Mouse (Mus musculus): ENCODE results near the gene Zfp57. TPM values are rescaled to one million over a fixed set of nuclear protein-coding genes. Genes with fewer than 3 reads are reported as not detected.

Zfp57 gene
- polyA plus RNA-seq, 1 experiment from 2014 or later, result 101 TPM

- H3K27me3 ChIP-seq (ENCODE audit: control insufficient read depth, insufficient read depth, low read length), result no peaks in the 10 kb centered on the region
- DNase-seq (ENCODE audit: low spot score) (no peak), ATAC-seq (ENCODE audit: insufficient number of reproducible peaks, low FRiP score, low TSS enrichment, low read depth) (no peak)
- 71% methylated on average over 9 of the region's 9 CpGs for WGBS
- H3K4me2 ChIP-seq (ENCODE audit: low read depth, severe bottlenecking), result no peak within 1 kb of the TSS
- H3K36me3 ChIP-seq (ENCODE audit: control insufficient read depth, insufficient read depth, low read length), result no peaks in the 10 kb centered on the region
- H3K27ac ChIP-seq (replicated peaks; ENCODE audit: low read depth, low read length), result no peak within 1 kb of the TSS
- no peak within 1 kb of the TSS for H3K4me3 ChIP-seq (ENCODE audit: low read depth, low read length)
- no peaks in the 10 kb centered on the region for H3K9me3 ChIP-seq (ENCODE audit: control insufficient read depth, low read length)
- no peaks in the 10 kb centered on the region for H3K4me1 ChIP-seq (ENCODE audit: control insufficient read depth, insufficient read depth, low read length)
- no peak within 1 kb of the TSS for H3K9ac ChIP-seq (ENCODE audit: low read length)
These were observed 21.9 kb downstream of the Zfp57 start, which contains the start of gene Mog for GRCm38 (mm10) chr17:37022628-37023576. TSS of gene Mog (minus strand) at chr17:37023398.

GRCm38 (mm10) chr17:37026425-37026824 is 25.5 kb downstream of the Zfp57 start:
- Histone ChIP-seq H3K9me3 (ENCODE audit: control insufficient read depth, low read length) (no peaks in the 10 kb centered on the region), H3K9ac (ENCODE audit: low read length) (no peak overlapping the region), H3K27me3 (ENCODE audit: control insufficient read depth, insufficient read depth, low read length) (no peaks in the 10 kb centered on the region), H3K4me3 (ENCODE audit: low read depth, low read length) (no peak overlapping the region), H3K4me2 (ENCODE audit: low read depth, severe bottlenecking) (no peak overlapping the region), H3K36me3 (ENCODE audit: control insufficient read depth, insufficient read depth, low read length) (no peaks in the 10 kb centered on the region), H3K4me1 (ENCODE audit: control insufficient read depth, insufficient read depth, low read length) (no peaks in the 10 kb centered on the region), H3K27ac (replicated peaks; ENCODE audit: low read depth, low read length) (no peak overlapping the region)
- DNase-seq (ENCODE audit: low spot score) (no peak), ATAC-seq (ENCODE audit: insufficient number of reproducible peaks, low FRiP score, low TSS enrichment, low read depth) (no peak)
- WGBS, result 90% methylated on average over 2 of the region's 2 CpGs

- H3K4me3 ChIP-seq (ENCODE audit: low read depth, low read length), result no peak overlapping the region
- no peaks in the 10 kb centered on the region for H3K36me3 ChIP-seq (ENCODE audit: control insufficient read depth, insufficient read depth, low read length)
- H3K27ac ChIP-seq (replicated peaks; ENCODE audit: low read depth, low read length), result no peak overlapping the region
- no peaks in the 10 kb centered on the region for H3K27me3 ChIP-seq (ENCODE audit: control insufficient read depth, insufficient read depth, low read length)
- DNase-seq (ENCODE audit: low spot score) (no peak), ATAC-seq (ENCODE audit: insufficient number of reproducible peaks, low FRiP score, low TSS enrichment, low read depth) (no peak)
- H3K4me2 ChIP-seq (ENCODE audit: low read depth, severe bottlenecking), result no peak overlapping the region
- WGBS, result 93% methylated on average over 4 of the region's 4 CpGs
- no peaks in the 10 kb centered on the region for H3K9me3 ChIP-seq (ENCODE audit: control insufficient read depth, low read length)
- H3K4me1 ChIP-seq (ENCODE audit: control insufficient read depth, insufficient read depth, low read length), result no peaks in the 10 kb centered on the region
- H3K9ac ChIP-seq (ENCODE audit: low read length), result no peak overlapping the region
These were observed 26.5 kb downstream of the Zfp57 start for GRCm38 (mm10) chr17:37027486-37027885.

- ATAC-seq (ENCODE audit: insufficient number of reproducible peaks, low FRiP score, low TSS enrichment, low read depth) (peak; percentile 51), DNase-seq (ENCODE audit: low spot score) (no peak)
- Histone ChIP-seq H3K9me3 (ENCODE audit: control insufficient read depth, low read length) (no peaks in the 10 kb centered on the region), H3K27ac (replicated peaks; ENCODE audit: low read depth, low read length) (peak overlapping the region; percentile 78), H3K4me1 (ENCODE audit: control insufficient read depth, insufficient read depth, low read length) (no peaks in the 10 kb centered on the region), H3K4me2 (ENCODE audit: low read depth, severe bottlenecking) (peak overlapping the region; percentile 34), H3K4me3 (ENCODE audit: low read depth, low read length) (peak overlapping the region; percentile 22), H3K27me3 (ENCODE audit: control insufficient read depth, insufficient read depth, low read length) (no peaks in the 10 kb centered on the region), H3K36me3 (ENCODE audit: control insufficient read depth, insufficient read depth, low read length) (no peaks in the 10 kb centered on the region), H3K9ac (ENCODE audit: low read length) (peak overlapping the region; percentile 35)
- 6% methylated on average over 10 of the region's 10 CpGs for WGBS
These were observed 27.2 kb downstream of the Zfp57 start for GRCm38 (mm10) chr17:37028212-37028611.

- no peaks in the 10 kb centered on the region for H3K4me1 ChIP-seq (ENCODE audit: control insufficient read depth, insufficient read depth, low read length)
- WGBS, result 0% methylated on average over 14 of the region's 14 CpGs
- DNase-seq (ENCODE audit: low spot score) (peak; percentile 98), ATAC-seq (ENCODE audit: insufficient number of reproducible peaks, low FRiP score, low TSS enrichment, low read depth) (peak; percentile 99)
- H3K27me3 ChIP-seq (ENCODE audit: control insufficient read depth, insufficient read depth, low read length), result no peaks in the 10 kb centered on the region
- no peaks in the 10 kb centered on the region for H3K36me3 ChIP-seq (ENCODE audit: control insufficient read depth, insufficient read depth, low read length)
- no peaks in the 10 kb centered on the region for H3K9me3 ChIP-seq (ENCODE audit: control insufficient read depth, low read length)
- peak overlapping the region; percentile 34 for H3K4me2 ChIP-seq (ENCODE audit: low read depth, severe bottlenecking)
- peak overlapping the region; percentile 78 for H3K27ac ChIP-seq (replicated peaks; ENCODE audit: low read depth, low read length)
- H3K9ac ChIP-seq (ENCODE audit: low read length), result peak overlapping the region; percentile 38
- H3K4me3 ChIP-seq (ENCODE audit: low read depth, low read length), result peak overlapping the region; percentile 22
These were observed 27.7 kb downstream of the Zfp57 start for GRCm38 (mm10) chr17:37028683-37029120.

GRCm38 (mm10) chr17:37029162-37029561 is 28.2 kb downstream of the Zfp57 start:
- ATAC-seq (ENCODE audit: insufficient number of reproducible peaks, low FRiP score, low TSS enrichment, low read depth) (peak; percentile 24; the same call in 1 of the 2 replicates), DNase-seq (ENCODE audit: low spot score) (no peak)
- no peaks in the 10 kb centered on the region for H3K36me3 ChIP-seq (ENCODE audit: control insufficient read depth, insufficient read depth, low read length)
- H3K9me3 ChIP-seq (ENCODE audit: control insufficient read depth, low read length), result no peaks in the 10 kb centered on the region
- peak overlapping the region; percentile 22 for H3K4me3 ChIP-seq (ENCODE audit: low read depth, low read length)
- peak overlapping the region; percentile 34 for H3K4me2 ChIP-seq (ENCODE audit: low read depth, severe bottlenecking)
- no peaks in the 10 kb centered on the region for H3K27me3 ChIP-seq (ENCODE audit: control insufficient read depth, insufficient read depth, low read length)
- no peaks in the 10 kb centered on the region for H3K4me1 ChIP-seq (ENCODE audit: control insufficient read depth, insufficient read depth, low read length)
- WGBS, result 72% methylated on average over 8 of the region's 8 CpGs
- peak overlapping the region; percentile 38 for H3K9ac ChIP-seq (ENCODE audit: low read length)
- peak overlapping the region; percentile 78 for H3K27ac ChIP-seq (replicated peaks; ENCODE audit: low read depth, low read length)

GRCm38 (mm10) chr17:37039127-37039894 is 38.3 kb downstream of the Zfp57 start:
- Histone ChIP-seq H3K4me3 (ENCODE audit: low read depth, low read length) (no peak overlapping the region), H3K4me1 (ENCODE audit: control insufficient read depth, insufficient read depth, low read length) (no peaks in the 10 kb centered on the region), H3K27ac (replicated peaks; ENCODE audit: low read depth, low read length) (no peak overlapping the region), H3K9ac (ENCODE audit: low read length) (no peak overlapping the region), H3K4me2 (ENCODE audit: low read depth, severe bottlenecking) (no peak overlapping the region), H3K27me3 (ENCODE audit: control insufficient read depth, insufficient read depth, low read length) (no peaks in the 10 kb centered on the region), H3K36me3 (ENCODE audit: control insufficient read depth, insufficient read depth, low read length) (no peaks in the 10 kb centered on the region), H3K9me3 (ENCODE audit: control insufficient read depth, low read length) (no peaks in the 10 kb centered on the region)
- ATAC-seq (ENCODE audit: insufficient number of reproducible peaks, low FRiP score, low TSS enrichment, low read depth) (no peak), DNase-seq (ENCODE audit: low spot score) (no peak)
- 72% methylated on average over 2 of the region's 2 CpGs for WGBS

GRCm38 (mm10) chr17:37044651-37045244 is 43.8 kb downstream of the Zfp57 start:
- peak overlapping the region; percentile 89; the same call in 1 of the 2 replicates for H3K4me2 ChIP-seq (ENCODE audit: low read depth, severe bottlenecking)
- ATAC-seq (ENCODE audit: insufficient number of reproducible peaks, low FRiP score, low TSS enrichment, low read depth) (no peak), DNase-seq (ENCODE audit: low spot score) (no peak)
- H3K36me3 ChIP-seq (ENCODE audit: control insufficient read depth, insufficient read depth, low read length), result no peaks in the 10 kb centered on the region
- no peaks in the 10 kb centered on the region for H3K9me3 ChIP-seq (ENCODE audit: control insufficient read depth, low read length)
- H3K9ac ChIP-seq (ENCODE audit: low read length), result no peak overlapping the region
- H3K27me3 ChIP-seq (ENCODE audit: control insufficient read depth, insufficient read depth, low read length), result peaks cover 4% of the 10 kb centered on the region; the same call in 1 of the 2 replicates
- H3K27ac ChIP-seq (replicated peaks; ENCODE audit: low read depth, low read length), result no peak overlapping the region
- peak overlapping the region; percentile 76 for H3K4me3 ChIP-seq (ENCODE audit: low read depth, low read length)
- peaks cover 9% of the 10 kb centered on the region for H3K4me1 ChIP-seq (ENCODE audit: control insufficient read depth, insufficient read depth, low read length)
- 81% methylated on average over 7 of the region's 7 CpGs for WGBS
